Mouse (Mus musculus) limb, embryonic 14.5 days (tissue): ENCODE data around the gene Bmp6. TPM values are rescaled to one million over a fixed set of nuclear protein-coding genes. Genes with fewer than 3 reads are reported as not detected.

Source experiments
- ATAC-seq: fragments of 200-750 bp; cut with Nextera tagmentation; 2 replicates; pipeline ENCODE4 v1.8.0; 2017; ENCODE audit warnings: low read depth, moderate number of reproducible peaks, moderate TSS enrichment; ENCODE audit not compliant: low FRiP score
- DNase-seq: peaks from one replicate; pipeline ENCODE4 v3.0.0-alpha.2; 2015; ENCODE audit warnings: low spot score
- H3K27ac ChIP-seq: fragments of 300-500 bp; sonication (generic); replicated peaks from 2 replicates; pipeline ENCODE4 v1.5.1; 2014; ENCODE audit warnings: low read depth, mild to moderate bottlenecking, low read length, moderate library complexity, mixed read lengths
- H3K27me3 ChIP-seq: fragments of 300-500 bp; sonication (generic); 2 replicates; pipeline ENCODE4 v1.6.1; 2014; ENCODE audit warnings: low read length, mixed read lengths; ENCODE audit not compliant: control insufficient read depth, insufficient read depth
- H3K36me3 ChIP-seq: fragments of 300-500 bp; sonication (generic); 2 replicates; pipeline ENCODE4 v1.6.1; 2014; ENCODE audit warnings: mild to moderate bottlenecking, low read length, moderate library complexity, mixed read lengths; ENCODE audit not compliant: control insufficient read depth, insufficient read depth
- H3K4me1 ChIP-seq: fragments of 300-500 bp; sonication (generic); 2 replicates; pipeline ENCODE4 v1.6.1; 2014; ENCODE audit warnings: antibody characterized with exemption, low read length, mixed read lengths; ENCODE audit not compliant: control insufficient read depth, insufficient read depth
- H3K4me2 ChIP-seq: fragments of 300-500 bp; sonication (generic); replicated peaks from 2 replicates; pipeline ENCODE4 v1.6.1; 2014; ENCODE audit warnings: low read depth, mild to moderate bottlenecking, low read length, moderate library complexity; ENCODE audit not compliant: severe bottlenecking
- H3K4me3 ChIP-seq: fragments of 300-500 bp; sonication (generic); replicated peaks from 2 replicates; pipeline ENCODE4 v1.5.1; 2014; ENCODE audit warnings: low read length
- H3K9ac ChIP-seq: fragments of 300-500 bp; sonication (generic); 2 replicates; pipeline ENCODE4 v1.6.1; 2014; ENCODE audit warnings: mild to moderate bottlenecking, low read depth, low read length, moderate library complexity; ENCODE audit not compliant: severe bottlenecking
- H3K9me3 ChIP-seq: fragments of 300-500 bp; sonication (generic); 2 replicates; pipeline ENCODE4 v1.6.1; 2016; ENCODE audit warnings: low read length; ENCODE audit not compliant: control insufficient read depth
- POLR2A ChIP-seq: fragments of 200-500 bp; IDR thresholded peaks from 2 replicates; pipeline ENCODE4 v1.8.0; 2012; ENCODE audit warnings: inconsistent platforms, mild to moderate bottlenecking, moderate library complexity, borderline replicate concordance; ENCODE audit not compliant: insufficient read depth, insufficient read length; ENCODE audit errors: extremely low read depth
- WGBS: fragments of 180-500 bp; shearing (Covaris S2); extraction: QIAGEN DNeasy Blood & Tissue Kit; methylation state at CpG from one replicate; pipeline ENCODE4 v1.1.7; 2014; 5-methylcytosine and 5-hydroxymethylcytosine counted together
- polyA plus RNA-seq, 2 experiments: library from polyadenylated mRNA; depleted of rRNA in 1 of 2; stranded (reverse) in 1 of 2; unstranded in 1 of 2; fragments of >200 nt; fragmentation: Nextera tagmentation in 1 of 2; extraction: Ambion mirVana in 1 of 2; gene quantifications; 2 replicates each; pipeline versions ENCODE4 v1.2.1 to v1.2.3; 2012 to 2014

The Bmp6 gene
- polyA plus RNA-seq, 2 experiments: 1.9 to 6.6 TPM

DNA sequence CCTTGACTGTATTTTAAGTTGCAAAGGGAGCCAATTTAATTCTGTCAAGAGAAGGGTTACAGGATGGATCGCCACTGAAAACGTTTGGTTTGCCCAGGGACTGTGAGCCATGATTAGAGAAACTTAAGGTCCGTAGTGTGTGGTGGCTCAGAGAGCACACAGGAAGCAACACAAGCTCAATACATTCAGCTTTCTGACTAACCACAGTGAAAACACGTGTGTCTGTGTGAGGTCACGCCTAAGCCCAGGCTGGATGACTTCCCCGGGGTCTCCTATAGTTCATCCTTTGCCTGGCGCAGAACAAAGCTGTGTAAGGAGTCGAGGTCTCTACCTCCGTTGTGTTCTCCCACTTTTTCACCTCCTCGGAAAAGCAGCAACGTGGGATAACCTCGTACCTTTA is 156.4 kb downstream of the Bmp6 start:
- ATAC-seq (no peak), DNase-seq (no peak)
- peaks cover 64% of the 10 kb centered on the region for H3K36me3 ChIP-seq
- no peak overlapping the region for H3K4me3 ChIP-seq
- H3K4me1 ChIP-seq: no peaks in the 10 kb centered on the region
- no peaks in the 10 kb centered on the region for H3K9me3 ChIP-seq
- no peak overlapping the region for H3K27ac ChIP-seq
- H3K4me2 ChIP-seq: no peak overlapping the region
- 91% methylated on average over 12 of the region's 12 CpGs for WGBS
- TF ChIP-seq POLR2A: no peak
- H3K27me3 ChIP-seq: no peaks in the 10 kb centered on the region
- H3K9ac ChIP-seq: no peak overlapping the region

DNA sequence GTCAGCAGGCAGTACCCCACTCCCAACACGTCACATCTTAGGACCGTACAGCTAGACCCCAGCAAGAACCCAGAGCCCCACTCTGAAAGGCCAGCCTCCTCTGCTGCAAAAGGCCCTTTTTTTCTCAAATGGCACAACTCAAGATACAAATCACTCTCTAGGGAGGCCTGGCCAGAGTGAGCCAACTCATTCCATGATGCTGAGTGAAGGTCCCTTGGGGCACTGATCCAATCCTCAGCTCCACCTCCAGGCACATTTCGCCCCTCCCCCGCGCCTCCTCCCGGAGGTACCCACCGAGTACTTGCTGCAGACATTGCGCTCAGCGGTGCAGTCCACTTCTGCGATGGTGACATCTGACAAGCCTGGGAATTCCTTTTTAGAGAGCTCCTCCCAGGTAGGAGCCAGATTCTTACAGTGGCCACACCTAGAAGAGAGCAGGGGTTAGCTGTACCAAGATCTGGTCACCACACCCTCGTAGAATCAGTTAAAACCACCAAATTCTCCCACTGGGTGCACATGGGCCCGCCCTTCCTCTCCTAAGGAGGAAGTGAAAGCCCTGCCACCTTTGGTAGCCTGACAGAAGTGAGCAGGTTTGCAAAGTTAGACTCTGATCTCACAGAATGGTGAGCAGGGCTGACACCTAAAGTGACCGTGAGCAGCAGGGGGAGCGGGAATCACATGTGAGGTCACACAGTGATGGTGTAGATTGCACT is 158.4 kb downstream of the Bmp6 start:
- Histone ChIP-seq H3K4me2 (no peak overlapping the region), H3K36me3 (peaks cover 82% of the 10 kb centered on the region), H3K27ac (no peak overlapping the region), H3K4me3 (no peak overlapping the region), H3K27me3 (no peaks in the 10 kb centered on the region), H3K9me3 (no peaks in the 10 kb centered on the region), H3K9ac (no peak overlapping the region), H3K4me1 (no peaks in the 10 kb centered on the region)
- TF ChIP-seq POLR2A: no peak
- whole genome bisulfite sequencing: 80% methylated on average over 14 of the region's 14 CpGs
- peak; percentile 21 for DNase-seq
- no peak for ATAC-seq

- Histone ChIP-seq H3K36me3 (peaks cover 84% of the 10 kb centered on the region), H3K9me3 (no peaks in the 10 kb centered on the region), H3K4me1 (no peaks in the 10 kb centered on the region), H3K4me2 (no peak overlapping the region), H3K27ac (no peak overlapping the region), H3K4me3 (no peak overlapping the region), H3K27me3 (no peaks in the 10 kb centered on the region), H3K9ac (no peak overlapping the region)
- WGBS: 82% methylated on average over 8 of the region's 8 CpGs
- TF ChIP-seq POLR2A: no peak
- ATAC-seq (no peak; the same call in 1 of the 2 replicates), DNase-seq (no peak)
Observed at GRCm38 (mm10) chr13:38506320-38506719, 161.4 kb downstream of the Bmp6 start.

- TF ChIP-seq POLR2A: no peak
- WGBS: 98% methylated on average over 10 of the region's 10 CpGs
Observed at GRCm38 (mm10) chr13:38506936-38507335, 162.0 kb downstream of the Bmp6 start.

DNA sequence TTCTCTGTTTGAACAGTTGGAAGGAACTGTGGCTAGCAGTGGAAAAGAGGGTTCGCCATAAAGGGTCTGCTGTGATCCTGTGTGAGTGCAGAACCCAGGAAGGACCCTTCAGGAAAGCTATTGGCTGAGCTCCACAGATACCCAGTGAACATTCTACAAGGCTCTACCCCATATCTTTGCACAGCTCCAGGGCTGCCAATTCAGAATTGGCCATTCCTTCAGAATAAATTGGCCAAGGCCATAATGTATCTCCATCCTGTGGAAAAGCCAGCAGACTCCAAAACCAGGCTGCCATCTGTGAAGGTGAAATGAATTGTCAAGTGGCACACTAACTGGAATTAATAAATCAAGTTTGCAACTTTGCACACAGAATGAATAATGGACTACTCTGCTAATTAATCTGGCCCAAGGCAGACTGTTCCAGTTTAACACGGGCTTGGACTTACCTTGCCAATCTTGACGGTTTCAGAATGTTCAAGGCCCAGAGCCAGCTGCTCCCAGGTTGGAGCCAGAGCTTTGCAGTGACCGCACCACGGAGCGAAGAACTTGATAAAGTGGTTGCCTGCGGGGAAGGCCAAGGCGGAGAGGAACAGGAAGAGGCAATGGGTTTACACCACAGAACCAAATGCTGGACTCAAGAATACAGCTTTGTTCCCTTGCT is 164.9 kb downstream of the Bmp6 start:
- H3K4me2 ChIP-seq: no peak overlapping the region
- DNase-seq (no peak), ATAC-seq (no peak)
- no peak overlapping the region for H3K4me3 ChIP-seq
- 89% methylated on average over 8 of the region's 8 CpGs for WGBS
- H3K9me3 ChIP-seq: no peaks in the 10 kb centered on the region
- no peak overlapping the region for H3K27ac ChIP-seq
- TF ChIP-seq POLR2A: no peak
- H3K9ac ChIP-seq: no peak overlapping the region
- no peaks in the 10 kb centered on the region for H3K4me1 ChIP-seq
- H3K27me3 ChIP-seq: no peaks in the 10 kb centered on the region
- H3K36me3 ChIP-seq: peaks cover 86% of the 10 kb centered on the region

More at GRCm38 (mm10) chr13:38506936-38507335, 162.0 kb downstream of the Bmp6 start:
- no peak for DNase-seq
- H3K4me3 ChIP-seq: no peak overlapping the region
- no peaks in the 10 kb centered on the region for H3K4me1 ChIP-seq
- no peaks in the 10 kb centered on the region for H3K9me3 ChIP-seq
- H3K27me3 ChIP-seq: no peaks in the 10 kb centered on the region
- H3K9ac ChIP-seq: no peak overlapping the region
- peaks cover 86% of the 10 kb centered on the region for H3K36me3 ChIP-seq
- H3K4me2 ChIP-seq: no peak overlapping the region
- H3K27ac ChIP-seq: no peak overlapping the region
- no peak for ATAC-seq
